Mouse (Mus musculus): Measurements from ENCODE around the gene Osm.

DNA sequence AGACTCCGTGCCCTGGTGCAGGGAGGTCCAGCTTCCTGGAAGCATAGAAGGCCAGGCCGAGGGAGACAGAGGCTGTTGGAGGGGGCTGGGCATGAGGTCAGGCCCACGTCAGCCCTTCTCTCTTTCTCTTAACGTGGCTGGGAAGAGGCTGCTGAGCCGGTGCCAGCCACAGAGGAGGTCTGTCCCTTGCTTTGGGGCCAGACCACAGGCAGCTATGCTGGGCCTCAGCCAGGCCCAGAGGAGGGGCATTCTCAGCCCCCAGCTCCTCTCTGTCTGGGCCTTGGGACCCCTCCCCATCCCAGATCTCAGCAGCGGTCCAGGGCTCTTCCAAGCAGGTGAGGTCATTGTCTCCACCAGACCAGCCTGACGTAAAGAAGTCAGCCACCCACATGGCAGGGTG is 43.7 kb downstream of the Osm start:
- no peak for TF ChIP-seq CTCF (IDR thresholded peaks at IDR 0.05; ENCODE audit: low read depth)
- TF ChIP-seq EP300 (IDR thresholded peaks at IDR 0.05; ENCODE audit: low read depth), result no peak

Data from liver, embryonic 14.5 days (tissue).